Mouse (Mus musculus) layer of hippocampus, postnatal 36 days (tissue): Measurements from ENCODE around the gene Mfng. TPM values are rescaled to one million over a fixed set of nuclear protein-coding genes. Genes with fewer than 3 reads are reported as not detected.

ENCODE experiments used
- DNase-seq, 2 experiments: peaks; one replicate each; pipeline ENCODE4 v3.0.0; 2022
- total RNA-seq, 2 experiments: library from RNA; stranded (reverse); gene quantifications; 2 replicates each; pipeline ENCODE4 v1.2.3; 2021

Gene Mfng
- total RNA-seq, 2 experiments from 2014 or later, result 5.4 to 6.2 TPM

DNA sequence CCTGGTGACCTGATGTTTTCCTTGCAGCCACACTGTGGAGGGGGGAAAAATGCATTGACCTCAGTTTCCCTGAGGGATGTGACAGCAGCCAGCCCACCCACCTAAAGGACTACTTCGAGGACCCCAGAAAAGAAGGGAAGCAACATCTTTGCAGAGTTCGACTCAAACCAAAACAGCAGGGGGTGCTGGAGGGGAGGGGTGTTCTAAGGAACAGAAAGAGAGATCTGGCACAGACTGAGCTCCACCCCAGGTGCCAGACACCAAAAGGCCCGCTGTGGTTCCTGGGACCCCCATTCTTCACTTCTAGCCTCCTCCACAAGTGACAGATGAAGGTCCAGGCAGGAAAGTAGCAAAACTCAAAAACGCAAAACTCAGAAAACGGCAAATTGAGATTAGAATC lies 57.4 kb downstream of the Mfng start:
- DNase-seq, result no peak

DNA sequence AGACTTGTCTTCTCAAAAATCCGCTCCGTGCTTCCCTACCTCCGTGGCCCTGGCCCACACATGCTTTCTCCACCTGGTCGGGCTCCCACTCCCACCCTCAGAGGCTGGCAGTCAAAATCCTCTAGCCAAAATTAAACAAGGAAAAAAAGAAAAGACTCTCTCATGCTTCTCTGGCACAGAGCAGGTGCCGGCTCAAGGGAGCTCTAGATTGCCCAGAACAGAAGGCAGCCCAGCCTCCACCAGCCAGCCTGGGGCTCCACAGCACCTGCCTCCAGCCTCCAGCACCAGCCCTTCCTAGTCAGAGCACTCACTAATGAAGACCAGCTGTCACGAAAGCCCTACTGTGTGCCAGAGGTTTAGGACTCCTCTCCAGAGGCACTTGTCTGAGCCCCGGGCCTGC lies 59.5 kb downstream of the Mfng start:
- DNase-seq, result no peak

DNA sequence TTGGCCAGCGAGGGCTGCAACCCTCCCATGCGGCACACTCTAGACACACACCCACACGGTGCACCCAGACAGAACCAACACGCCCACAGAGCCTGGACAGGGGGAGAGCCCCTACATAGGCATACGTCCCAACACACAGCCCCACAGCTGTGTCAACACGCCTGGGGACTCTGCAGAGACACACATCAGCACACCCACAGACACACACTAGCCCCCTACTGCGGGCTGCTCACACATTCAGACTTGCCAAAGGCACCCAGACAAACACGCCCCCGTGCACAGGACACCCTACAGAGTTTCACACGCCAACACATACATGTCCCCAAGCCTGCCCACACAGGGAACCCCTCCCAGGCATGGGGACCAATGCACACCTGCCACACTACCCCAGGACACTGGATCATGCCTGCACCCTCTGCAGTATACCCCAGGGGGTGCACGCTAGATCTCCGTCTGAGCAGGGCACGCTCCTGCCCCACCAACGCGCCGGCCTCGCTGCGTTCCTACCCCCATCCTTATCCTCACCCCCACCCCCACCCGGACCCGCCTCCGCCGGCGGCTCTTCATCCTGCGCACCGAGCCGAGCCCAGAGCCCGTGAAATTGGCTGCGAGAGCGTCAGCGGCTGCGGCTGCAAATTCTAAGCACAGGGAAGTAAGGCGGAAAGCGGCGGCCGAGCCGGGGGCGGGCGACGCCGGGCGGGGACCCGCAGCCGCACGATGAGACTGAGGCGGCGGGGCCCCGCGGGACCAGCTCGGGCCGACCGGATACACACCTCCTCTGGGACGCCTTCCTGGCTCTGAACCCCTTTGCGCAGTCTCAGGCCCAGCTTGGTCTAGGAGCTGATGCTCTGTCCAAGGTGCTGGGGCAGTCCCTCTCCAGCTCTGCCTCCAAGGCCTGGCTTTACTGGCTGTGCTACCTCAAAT lies 60.7 kb downstream of the Mfng start:
- peak; percentile 60 to 64 for DNase-seq

DNA sequence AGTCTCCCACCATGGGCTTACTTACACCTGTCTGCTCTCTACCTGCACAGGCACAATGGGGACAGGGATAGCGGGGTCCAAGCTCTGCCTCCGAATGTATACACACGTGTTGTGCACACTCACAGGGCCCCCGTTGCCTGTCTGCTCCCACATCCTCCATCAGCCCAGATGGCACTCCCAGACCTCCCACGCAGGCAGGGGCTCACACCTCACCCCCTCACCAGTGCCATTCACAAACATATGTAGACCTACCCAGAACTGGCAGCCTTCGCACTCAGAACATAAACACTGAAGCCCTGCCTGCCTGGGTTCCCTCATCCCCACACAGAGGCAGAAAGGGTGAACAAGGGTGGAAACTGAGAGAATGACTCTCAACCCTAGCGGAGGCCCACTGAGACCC lies 61.3 kb downstream of the Mfng start:
- peak; percentile 80 to 81 for DNase-seq

DNA sequence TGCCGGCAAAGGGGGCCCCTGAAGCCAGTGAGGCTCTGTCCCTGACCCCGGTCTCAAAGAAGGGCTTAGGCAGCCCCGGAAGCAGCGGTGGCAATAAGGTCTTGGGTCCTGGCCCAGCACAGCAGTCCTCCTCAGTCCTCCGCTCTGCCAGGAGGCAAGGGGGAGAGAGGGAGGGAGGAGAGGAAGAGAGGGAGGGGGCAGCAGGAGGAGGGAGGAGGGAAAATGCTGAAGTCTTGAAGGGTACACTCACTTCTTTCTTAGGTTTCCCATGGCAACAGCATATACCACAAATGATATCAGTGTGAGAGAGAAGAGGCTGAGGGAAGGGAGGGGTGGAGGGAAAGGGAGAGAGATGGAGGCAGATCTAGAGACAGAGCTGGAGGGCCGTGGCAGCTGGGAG lies 62.6 kb downstream of the Mfng start:
- peak in 1 of 2 experiments; percentile 45 for DNase-seq

DNA sequence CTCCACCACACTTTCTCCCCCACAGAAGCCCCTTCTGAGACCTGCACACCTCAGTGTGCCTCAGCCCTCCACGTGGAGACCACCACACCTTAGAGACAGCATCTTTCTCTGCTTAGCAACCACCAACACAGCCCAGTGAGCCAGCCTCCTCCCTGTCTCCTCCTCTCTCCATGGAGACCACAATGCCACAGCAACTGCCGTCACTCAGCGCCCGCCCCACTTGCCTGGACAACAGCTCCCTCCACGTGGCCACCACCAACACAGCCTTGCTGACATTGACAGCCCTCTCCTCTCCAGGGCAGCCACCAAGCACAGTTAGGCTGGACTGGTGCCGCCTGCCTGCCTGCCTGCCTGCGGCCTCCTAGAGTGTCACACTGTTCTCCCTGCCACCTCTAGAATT lies 63.5 kb downstream of the Mfng start:
- peak; percentile 67 to 76 for DNase-seq

DNA sequence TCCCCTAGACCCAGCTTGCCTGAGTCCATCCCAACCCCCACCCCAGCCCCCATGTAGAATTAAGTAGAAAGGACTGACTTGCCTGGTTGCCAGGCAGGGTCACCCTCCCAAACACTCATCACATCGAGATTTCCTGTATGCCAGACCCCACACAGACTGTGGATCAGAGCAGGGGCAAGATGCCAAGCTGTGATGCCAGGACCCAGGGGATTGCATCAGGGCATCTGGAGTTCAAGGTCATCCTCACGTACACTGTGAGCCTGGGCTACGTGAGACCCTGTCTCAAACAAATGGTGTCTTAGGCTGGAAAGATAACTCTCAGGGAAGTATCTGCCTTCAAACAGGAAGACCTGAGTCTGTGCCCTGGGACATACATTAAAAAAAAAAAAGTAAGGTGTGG lies 66.6 kb downstream of the Mfng start:
- no peak for DNase-seq

Other genes starting within 250 kb of the Mfng start
- gene C1qtnf6, start 242.1 kb downstream of the Mfng start, total RNA-seq, result 1 to 10 TPM; 3.5 to 4.4 TPM
- gene Sstr3, start 228.8 kb downstream of the Mfng start, total RNA-seq, result 10 to 100 TPM; 21.6 to 25.1 TPM
- gene Rac2, start 200.7 kb downstream of the Mfng start, total RNA-seq, result 1 to 10 TPM; 2.0 to 2.7 TPM
- 10 to 100 TPM; 22.2 to 23.7 TPM for gene Cyth4, start 176.4 kb downstream of the Mfng start, total RNA-seq
- 100 to 1,000 TPM; 181 to 207 TPM for gene Elfn2, start 54.7 kb downstream of the Mfng start, total RNA-seq
- 1 to 10 TPM; 5.1 to 5.8 TPM for gene Card10, start 29.6 kb upstream of the Mfng start, total RNA-seq
- 10 to 100 TPM; 12.4 to 13.2 TPM for gene Cdc42ep1, start 69.1 kb upstream of the Mfng start, total RNA-seq
- not detected for gene Lgals2, start 82.1 kb upstream of the Mfng start, total RNA-seq
- 10 to 100 TPM; 56.2 to 58.6 TPM for gene Gga1, start 103.7 kb upstream of the Mfng start, total RNA-seq
- under 1 TPM in 1 of 2 experiments, not detected in 1; 0.33 TPM for gene Gm49510, start 126.2 kb upstream of the Mfng start, total RNA-seq
- gene Sh3bp1, start 126.3 kb upstream of the Mfng start, total RNA-seq, result 10 to 100 TPM; 32.0 to 33.3 TPM
- gene Pdxp, start 140.4 kb upstream of the Mfng start, total RNA-seq, result 100 to 1,000 TPM; 171 to 176 TPM
- gene Lgals1, start 153.2 kb upstream of the Mfng start, total RNA-seq, result 10 to 100 TPM; 18.2 to 19.2 TPM
- gene Nol12, start 161.5 kb upstream of the Mfng start, total RNA-seq, result 10 to 100 TPM; 36.7 to 39.5 TPM
- 10 to 100 TPM in 1 of 2 experiments, 1 to 10 TPM in 1; 7.7 to 12.7 TPM for gene Triobp, start 174.2 kb upstream of the Mfng start, total RNA-seq